Mouse (Mus musculus): ENCODE results near the gene Ube2s.
A peak's percentile ranks its signal among the peaks of the same experiment; 100 is the strongest.

Gene Ube2s

GRCm38 (mm10) chr7:4776861-4777830 lies 35.2 kb downstream of the Ube2s start:
- peak; percentile 27 for DNase-seq (ENCODE audit: low spot score)

GRCm38 (mm10) chr7:4776131-4776530 lies 36.3 kb downstream of the Ube2s start:
- no peak for DNase-seq (ENCODE audit: low spot score)

GRCm38 (mm10) chr7:4771202-4771601 lies 41.2 kb downstream of the Ube2s start, which contains the start of gene Fam71e2:
Gene Fam71e2 (minus strand): TSS chr7:4771302.
- no peak for DNase-seq (ENCODE audit: low spot score)

DNA sequence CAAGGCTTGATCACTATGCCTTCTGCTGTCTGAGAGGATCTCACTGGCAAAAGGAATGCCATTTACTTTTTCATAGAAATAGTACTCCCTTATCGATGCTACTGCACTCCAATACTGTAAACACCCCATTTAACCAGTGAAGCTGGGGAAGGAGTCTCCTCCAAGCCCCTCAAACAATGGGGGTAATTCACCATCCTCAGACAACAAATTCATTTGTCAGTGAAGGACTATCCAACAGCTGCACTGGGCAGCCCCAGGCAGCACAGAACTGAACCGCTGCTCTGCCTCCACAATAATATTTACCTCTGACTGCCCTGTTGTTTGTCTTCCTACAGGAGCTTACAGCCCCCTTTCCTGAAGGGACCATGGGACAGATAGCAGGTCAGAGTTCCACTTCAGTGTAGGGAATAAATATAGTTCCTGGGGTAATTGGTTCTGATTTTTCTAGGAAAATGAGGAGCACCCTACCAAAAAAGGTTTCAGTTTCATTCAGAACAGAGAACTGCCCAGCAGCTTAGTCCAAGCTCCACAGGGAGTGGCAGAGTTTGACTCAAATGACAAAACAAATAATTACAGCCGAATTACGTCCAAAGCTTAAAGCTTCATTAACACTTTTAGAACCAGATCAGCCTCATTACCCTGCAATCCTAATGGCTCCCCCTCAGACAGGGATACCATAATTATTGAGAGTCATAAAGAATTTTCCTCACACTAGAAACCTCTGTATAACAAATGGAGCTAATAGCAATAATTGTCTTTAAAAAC lies 47.3 kb downstream of the Ube2s start:
- no peak for DNase-seq (ENCODE audit: low spot score)

GRCm38 (mm10) chr7:4759670-4760069 lies 52.7 kb downstream of the Ube2s start:
- no peak for DNase-seq (ENCODE audit: low spot score)

GRCm38 (mm10) chr7:4752821-4753570 lies 59.4 kb downstream of the Ube2s start, which contains the start of gene Cox6b2:
Gene Cox6b2 (minus strand): TSS chr7:4753094.
- DNase-seq (ENCODE audit: low spot score): peak; percentile 71

DNA sequence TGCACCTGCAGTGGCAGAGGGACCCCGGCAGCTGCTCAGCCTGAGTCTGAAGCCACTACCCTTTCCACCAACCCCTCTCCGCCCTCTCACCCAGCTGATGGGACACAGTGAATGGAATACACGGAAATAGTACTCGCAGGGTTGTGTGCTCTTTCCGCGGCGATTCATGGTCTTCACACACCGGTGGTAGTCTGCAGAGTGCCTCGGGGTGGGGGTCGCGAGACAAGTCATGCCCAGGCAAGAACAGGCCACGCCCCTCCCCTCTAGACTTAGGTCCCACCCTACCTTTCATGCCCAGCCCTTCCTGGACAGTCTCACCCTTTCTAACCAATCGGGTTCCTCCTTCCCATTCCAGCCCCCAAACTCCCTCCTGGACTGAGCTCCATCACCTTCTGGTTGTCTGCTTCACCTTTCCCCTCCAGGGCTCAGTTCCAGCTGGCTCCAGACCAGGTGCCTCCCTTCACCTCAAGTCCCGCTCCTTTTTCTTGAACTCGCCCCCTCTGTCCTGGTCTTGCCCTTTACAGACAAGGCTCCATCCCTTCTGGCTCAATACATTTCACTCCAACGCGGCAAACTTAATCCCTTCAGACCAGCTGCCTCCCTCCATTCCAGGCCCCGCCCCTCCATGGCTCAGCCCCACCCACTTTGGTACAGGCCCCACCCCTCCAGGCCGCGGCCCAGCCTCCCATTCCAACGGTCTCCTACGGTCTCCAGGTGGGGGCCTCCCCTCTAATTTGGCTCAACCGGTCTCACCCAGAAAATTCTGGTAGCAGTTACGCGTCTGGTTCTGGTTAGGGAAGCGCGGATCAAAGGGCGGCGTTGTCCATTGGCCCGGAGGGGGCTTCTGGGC lies 60.2 kb downstream of the Ube2s start:
- DNase-seq (ENCODE audit: low spot score): no peak

- no peak for DNase-seq (ENCODE audit: low spot score)
Observed at GRCm38 (mm10) chr7:4749169-4749568, 63.2 kb downstream of the Ube2s start.

GRCm38 (mm10) chr7:4748321-4748720 lies 64.1 kb downstream of the Ube2s start:
- no peak for DNase-seq (ENCODE audit: low spot score)

- no peak for DNase-seq (ENCODE audit: low spot score)
Observed at GRCm38 (mm10) chr7:4747156-4747899, 65.1 kb downstream of the Ube2s start.

- DNase-seq (ENCODE audit: low spot score): no peak
Observed at GRCm38 (mm10) chr7:4746326-4746980, 65.9 kb downstream of the Ube2s start.

DNA sequence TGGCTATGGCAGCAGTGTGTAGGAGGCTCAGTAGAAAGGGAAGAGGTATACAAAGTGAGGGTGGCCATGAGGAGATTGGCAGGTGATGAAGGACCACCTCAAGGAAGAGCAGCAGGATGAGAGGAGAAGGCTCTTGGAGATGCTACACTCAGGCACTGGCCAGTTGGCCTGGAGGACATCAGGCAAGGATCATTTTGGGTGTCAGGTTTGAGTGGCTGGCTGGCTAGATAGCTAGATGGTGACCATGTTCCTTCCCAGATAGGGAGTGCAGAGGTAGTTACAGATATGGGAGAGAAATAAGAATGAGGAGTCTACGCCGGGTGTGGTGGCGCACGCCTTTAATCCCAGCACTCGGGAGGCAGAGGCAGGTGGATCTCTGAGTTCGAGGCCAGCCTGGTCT lies 67.5 kb downstream of the Ube2s start:
- DNase-seq (ENCODE audit: low spot score): no peak
